Mouse (Mus musculus) kidney, embryonic 16.5 days (tissue): ENCODE results near the gene Tigd3. TPM values are rescaled to one million over a fixed set of nuclear protein-coding genes. Genes with fewer than 3 reads are reported as not detected.
"Not testable (repeated sequence)": the region's sequence is repeated elsewhere in the genome, so short reads cannot be mapped to it uniquely, and the experiment has no call there.

Experiments used
- ATAC-seq: fragments of 200-750 bp; cut with Nextera tagmentation; 2 replicates; pipeline ENCODE4 v1.8.0; 2017; ENCODE audit warnings: moderate TSS enrichment; ENCODE audit not compliant: low FRiP score, low TSS enrichment
- H3K27ac ChIP-seq: fragments of 300-500 bp; sonication (generic); 2 replicates; pipeline ENCODE4 v1.5.1; 2014; ENCODE audit warnings: low read length
- H3K27me3 ChIP-seq: fragments of 300-500 bp; sonication (generic); 2 replicates; pipeline ENCODE4 v1.6.1; 2014; ENCODE audit warnings: low read length, control low read depth, mixed read lengths; ENCODE audit not compliant: insufficient read depth
- H3K36me3 ChIP-seq: fragments of 300-500 bp; sonication (generic); 2 replicates; pipeline ENCODE4 v1.6.1; 2014; ENCODE audit warnings: low read length, control low read depth, mixed read lengths; ENCODE audit not compliant: insufficient read depth
- H3K4me1 ChIP-seq: fragments of 300-500 bp; sonication (generic); 2 replicates; pipeline ENCODE4 v1.6.1; 2014; ENCODE audit warnings: low read length, control low read depth, mixed read lengths; ENCODE audit not compliant: insufficient read depth
- H3K4me2 ChIP-seq: fragments of 300-500 bp; sonication (generic); replicated peaks from 2 replicates; pipeline ENCODE4 v1.6.1; 2014; ENCODE audit warnings: low read depth, low read length
- H3K4me3 ChIP-seq: fragments of 300-500 bp; sonication (generic); 2 replicates; pipeline ENCODE4 v1.5.1; 2014; ENCODE audit warnings: mild to moderate bottlenecking, low read length
- H3K9ac ChIP-seq: fragments of 300-500 bp; sonication (generic); replicated peaks from 2 replicates; pipeline ENCODE4 v1.6.1; 2014; ENCODE audit warnings: low read length
- H3K9me3 ChIP-seq: fragments of 300-500 bp; sonication (generic); 2 replicates; pipeline ENCODE4 v1.6.1; 2016; ENCODE audit warnings: low read length, control low read depth
- WGBS: fragments of 180-500 bp; shearing (Covaris S2); extraction: QIAGEN DNeasy Blood & Tissue Kit; methylation state at CpG from one replicate; pipeline ENCODE4 v1.1.7; 2014; 5-methylcytosine and 5-hydroxymethylcytosine counted together
- polyA plus RNA-seq: library from polyadenylated mRNA; unstranded; fragments of >200 nt; fragmentation: Nextera tagmentation; extraction: Ambion mirVana; gene quantifications from 2 replicates; pipeline ENCODE4 v1.2.1, GENCODE M21; 2015

Tigd3 gene
- polyA plus RNA-seq, 1 experiment from 2014 or later = 3.7 TPM

- Histone ChIP-seq H3K36me3 (peaks cover 43% of the 10 kb centered on the region), H3K9ac (no peak overlapping the region), H3K27me3 (no peaks in the 10 kb centered on the region), H3K4me1 (peaks cover 23% of the 10 kb centered on the region), H3K9me3 (no peaks in the 10 kb centered on the region), H3K4me3 (no peak overlapping the region), H3K4me2 (no peak overlapping the region), H3K27ac (no peak overlapping the region)
- WGBS = 91% methylated on average over 3 of the region's 3 CpGs
- ATAC-seq = no peak
These were observed 13.3 kb upstream of the Tigd3 start for GRCm38 (mm10) chr19:5907275-5907674.

DNA sequence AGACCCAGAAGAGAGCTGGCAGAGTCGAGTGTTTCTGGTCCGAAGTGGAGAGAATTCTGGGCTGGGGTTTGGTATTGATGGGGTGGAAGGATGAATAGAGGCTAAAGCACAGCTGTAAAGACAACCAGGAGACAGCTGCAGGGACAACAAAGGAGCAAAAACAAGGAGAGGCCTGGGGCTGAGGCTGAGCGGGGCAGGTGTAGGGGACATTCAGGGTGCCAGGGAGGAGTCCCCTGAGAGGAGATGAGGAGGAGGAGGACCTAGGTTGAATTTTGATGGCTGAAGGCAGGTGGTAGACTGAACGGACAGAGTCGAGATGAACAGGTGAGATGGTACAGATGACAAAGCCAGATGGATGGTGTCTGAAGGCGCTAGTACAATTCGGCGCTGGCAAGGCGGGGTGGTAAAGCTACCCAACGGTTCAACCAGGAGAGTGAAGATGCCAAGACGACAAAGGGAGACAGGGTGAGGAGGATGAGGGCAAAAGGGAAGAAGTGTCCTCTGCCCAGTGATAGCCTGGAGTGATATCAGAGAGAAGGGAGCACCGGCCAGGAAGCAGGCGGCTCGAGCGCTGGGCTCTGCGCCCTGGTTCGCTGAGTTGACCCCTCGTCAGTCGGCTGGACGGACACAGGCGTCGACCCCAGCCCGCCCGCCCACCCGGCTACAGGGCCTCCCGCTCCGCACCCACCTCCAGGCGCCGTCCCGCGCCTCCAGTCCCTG is 507 bp downstream of the Tigd3 start:
- ATAC-seq = peak; percentile 4; the same call in 1 of the 2 replicates
- 6% methylated on average over 27 of the region's 31 CpGs for WGBS
- peak overlapping the region; percentile 61 for H3K4me3 ChIP-seq
- no peaks in the 10 kb centered on the region for H3K9me3 ChIP-seq
- H3K4me2 ChIP-seq = peak overlapping the region; percentile 91
- H3K36me3 ChIP-seq = peaks cover 16% of the 10 kb centered on the region
- H3K27me3 ChIP-seq = no peaks in the 10 kb centered on the region
- peaks cover 9% of the 10 kb centered on the region for H3K4me1 ChIP-seq
- H3K27ac ChIP-seq = peak overlapping the region; percentile 63; the same call in 1 of the 2 replicates
- peak overlapping the region; percentile 87 for H3K9ac ChIP-seq

- no peaks in the 10 kb centered on the region for H3K9me3 ChIP-seq
- H3K27me3 ChIP-seq = no peaks in the 10 kb centered on the region
- H3K4me3 ChIP-seq = peak overlapping the region; percentile 61; the same call in 1 of the 2 replicates
- ATAC-seq = no peak
- H3K27ac ChIP-seq = no peak overlapping the region
- H3K9ac ChIP-seq = peak overlapping the region; percentile 87
- H3K4me1 ChIP-seq = peaks cover 9% of the 10 kb centered on the region
- H3K4me2 ChIP-seq = peak overlapping the region; percentile 91
- 95% methylated on average over 13 of the region's 13 CpGs for WGBS
- H3K36me3 ChIP-seq = peaks cover 13% of the 10 kb centered on the region
These were observed 1.2 kb downstream of the Tigd3 start for GRCm38 (mm10) chr19:5892735-5893134.

DNA sequence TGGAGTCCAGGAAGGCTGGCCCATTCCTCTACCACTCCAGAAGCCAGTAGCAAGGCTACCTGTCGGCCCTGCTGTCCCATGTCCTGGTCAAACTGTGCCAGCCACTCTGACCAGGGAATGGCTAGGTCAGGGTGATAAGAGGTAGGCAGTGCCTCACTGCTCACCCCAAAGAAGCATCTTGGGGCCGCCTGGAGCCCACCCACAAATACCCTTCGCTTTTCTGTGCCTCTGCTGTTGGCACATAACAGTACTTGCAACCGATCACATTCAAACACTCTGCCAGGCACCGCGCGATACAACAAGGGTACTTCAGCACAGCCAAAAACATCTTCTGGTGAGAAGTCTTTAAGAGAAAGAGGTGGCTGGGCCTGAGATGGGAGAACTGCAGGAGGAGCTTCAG is 1.7 kb downstream of the Tigd3 start:
- Histone ChIP-seq H3K4me2 (no peak overlapping the region), H3K27me3 (no peaks in the 10 kb centered on the region), H3K9me3 (no peaks in the 10 kb centered on the region), H3K9ac (no peak overlapping the region), H3K4me3 (no peak overlapping the region), H3K27ac (no peak overlapping the region), H3K4me1 (peaks cover 9% of the 10 kb centered on the region), H3K36me3 (peaks cover 10% of the 10 kb centered on the region)
- 95% methylated on average over 7 of the region's 7 CpGs for WGBS
- ATAC-seq = no peak

DNA sequence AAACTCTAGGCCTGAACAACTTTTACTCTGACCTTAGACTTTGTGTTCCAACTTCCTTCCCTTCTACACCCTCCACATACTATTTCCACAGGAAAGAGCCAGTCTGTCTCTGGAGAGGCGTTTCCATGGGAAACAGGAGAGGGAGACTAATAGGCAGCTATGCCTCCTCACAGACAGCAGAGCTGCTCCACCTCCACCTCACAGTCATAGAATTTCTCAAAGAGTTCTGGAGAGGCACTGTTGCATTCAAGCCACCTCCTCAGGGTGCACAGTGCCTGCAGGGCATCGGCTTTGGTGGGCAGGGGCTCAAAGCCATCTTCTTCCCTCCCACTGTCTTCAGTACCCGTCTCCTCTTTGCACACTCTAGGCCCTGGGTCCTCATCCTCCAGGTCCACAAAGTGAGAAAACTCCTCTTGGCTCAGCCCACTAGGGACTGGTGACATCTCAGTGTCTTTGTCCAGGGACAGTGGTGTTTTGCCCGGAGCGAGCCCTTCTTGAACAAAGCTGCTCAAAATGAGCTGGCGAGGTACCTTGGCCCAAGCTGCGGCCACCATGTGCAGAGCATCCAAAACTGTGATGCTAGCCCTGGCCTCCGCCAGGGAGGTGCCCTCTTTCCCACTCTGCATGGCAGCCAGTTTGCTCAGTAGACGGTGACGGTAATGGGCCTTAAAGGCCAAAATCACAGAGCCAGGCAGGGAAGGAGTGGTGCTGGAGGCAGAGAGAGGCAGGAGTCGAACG is 2.3 kb downstream of the Tigd3 start:
- Histone ChIP-seq H3K4me1 (peaks cover 9% of the 10 kb centered on the region), H3K4me2 (no peak overlapping the region), H3K27ac (no peak overlapping the region), H3K36me3 (peaks cover 7% of the 10 kb centered on the region), H3K4me3 (no peak overlapping the region), H3K9me3 (no peaks in the 10 kb centered on the region), H3K27me3 (no peaks in the 10 kb centered on the region), H3K9ac (no peak overlapping the region)
- ATAC-seq = no peak
- WGBS = 93% methylated on average over 12 of the region's 12 CpGs

GRCm38 (mm10) chr19:5889211-5889610 is 4.7 kb downstream of the Tigd3 start:
- H3K9me3 ChIP-seq = no peaks in the 10 kb centered on the region
- no peak overlapping the region for H3K4me3 ChIP-seq
- H3K27ac ChIP-seq = no peak overlapping the region
- H3K4me1 ChIP-seq = peaks cover 9% of the 10 kb centered on the region
- H3K36me3 ChIP-seq = no peaks in the 10 kb centered on the region; the same call in 1 of the 2 replicates
- 62% methylated on average over 4 of the region's 4 CpGs for WGBS
- H3K27me3 ChIP-seq = no peaks in the 10 kb centered on the region
- no peak overlapping the region for H3K4me2 ChIP-seq
- no peak for ATAC-seq
- no peak overlapping the region for H3K9ac ChIP-seq

GRCm38 (mm10) chr19:5887234-5887815 is 6.6 kb downstream of the Tigd3 start:
- Histone ChIP-seq H3K4me3 (no peak overlapping the region), H3K27ac (no peak overlapping the region), H3K4me1 (no peaks in the 10 kb centered on the region), H3K9me3 (no peaks in the 10 kb centered on the region), H3K9ac (no peak overlapping the region), H3K36me3 (no peaks in the 10 kb centered on the region; the same call in 1 of the 2 replicates), H3K27me3 (no peaks in the 10 kb centered on the region), H3K4me2 (no peak overlapping the region)
- no peak for ATAC-seq
- 68% methylated on average over 3 of the region's 3 CpGs for WGBS

- ATAC-seq = no peak
- H3K4me2 ChIP-seq = no peak overlapping the region
- H3K27me3 ChIP-seq = no peaks in the 10 kb centered on the region
- no peaks in the 10 kb centered on the region for H3K4me1 ChIP-seq
- H3K9ac ChIP-seq = no peak overlapping the region
- H3K27ac ChIP-seq = no peak overlapping the region
- no peak overlapping the region for H3K4me3 ChIP-seq
- WGBS = 66% methylated on average over 4 of the region's 4 CpGs
- H3K36me3 ChIP-seq = no peaks in the 10 kb centered on the region
- no peaks in the 10 kb centered on the region for H3K9me3 ChIP-seq
These were observed 8.1 kb downstream of the Tigd3 start for GRCm38 (mm10) chr19:5885838-5886237.

DNA sequence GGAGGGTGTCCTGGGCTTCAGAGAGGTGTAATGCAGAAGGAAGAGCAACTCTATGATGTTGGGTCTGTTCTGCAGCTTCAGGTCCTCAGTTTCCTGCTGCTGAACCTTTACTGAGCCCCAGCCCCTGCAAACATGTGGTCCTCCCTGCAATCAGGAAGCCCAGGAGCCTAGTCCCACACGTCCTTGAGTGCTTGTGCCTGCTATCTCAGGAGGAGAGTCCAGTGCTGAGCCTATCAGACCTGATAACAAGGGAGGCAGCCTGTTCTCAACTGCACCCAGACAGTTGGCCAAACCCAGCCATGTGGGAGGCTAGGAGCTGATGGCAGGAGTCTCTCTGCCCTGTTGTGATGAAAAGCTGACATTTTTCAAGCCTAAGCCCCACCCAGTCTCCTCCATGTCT is 10.0 kb downstream of the Tigd3 start:
- no peak for ATAC-seq
- Histone ChIP-seq H3K4me2 (no peak overlapping the region), H3K4me3 (no peak overlapping the region), H3K4me1 (peaks cover 1% of the 10 kb centered on the region; the same call in 1 of the 2 replicates), H3K27ac (no peak overlapping the region), H3K36me3 (no peaks in the 10 kb centered on the region), H3K27me3 (no peaks in the 10 kb centered on the region), H3K9me3 (no peaks in the 10 kb centered on the region), H3K9ac (no peak overlapping the region)
- WGBS = 52% methylated on average over 1 of the region's 1 CpGs

DNA sequence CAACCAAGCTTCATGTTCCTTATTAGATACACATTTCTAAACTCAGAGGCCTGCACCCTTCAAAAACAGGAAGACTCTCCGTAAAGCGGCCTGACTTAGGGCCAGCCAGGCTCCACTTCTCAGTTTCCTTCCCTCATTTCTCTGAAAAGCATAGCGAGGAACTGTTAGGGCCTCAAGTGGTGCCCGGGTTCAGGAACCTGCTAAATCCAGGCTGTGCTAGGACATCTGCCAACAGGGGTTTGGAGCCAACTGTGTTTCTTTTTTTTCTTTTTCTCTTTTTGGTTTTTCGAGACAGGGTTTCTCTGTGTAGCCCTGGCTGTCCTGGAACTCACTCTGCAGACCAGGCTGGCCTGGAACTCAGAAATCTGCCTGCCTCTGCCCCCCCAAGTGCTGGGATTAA is 11.9 kb downstream of the Tigd3 start:
- not testable (repeated sequence) for H3K9me3 ChIP-seq, H3K4me3 ChIP-seq, H3K27ac ChIP-seq, H3K4me2 ChIP-seq, H3K27me3 ChIP-seq, H3K36me3 ChIP-seq, ATAC-seq, H3K9ac ChIP-seq
- WGBS = 88% methylated on average over 5 of the region's 5 CpGs
- H3K4me1 ChIP-seq = peaks cover 18% of the 10 kb centered on the region
